Mouse (Mus musculus): Measurements from ENCODE around the gene Rpl34.

DNA sequence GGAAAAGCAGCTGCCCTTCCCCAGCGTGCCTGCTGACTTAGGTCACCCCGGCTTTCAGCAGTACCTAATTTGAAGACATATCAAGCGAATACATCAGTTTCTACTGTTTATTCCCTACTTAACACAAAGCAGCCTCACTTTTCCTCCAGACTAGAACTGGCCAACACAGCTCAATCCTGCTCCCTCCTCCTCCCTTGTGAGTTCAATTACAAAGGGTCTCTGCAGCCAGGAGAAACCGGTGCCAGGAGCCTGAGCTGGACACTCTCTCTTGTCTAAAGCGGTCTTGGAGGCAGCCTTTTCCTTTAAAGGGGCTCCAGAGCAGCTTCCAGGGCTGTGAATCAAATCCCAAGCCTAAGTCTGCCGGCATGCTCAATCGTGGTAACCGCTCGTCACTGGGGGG, 48.0 kb downstream of the Rpl34 start:
- TF ChIP-seq POLR2A (IDR thresholded peaks at IDR 0.05; ENCODE audit: borderline replicate concordance, low read depth, low read length) (no peak), CTCF (IDR thresholded peaks at IDR 0.05; ENCODE audit: low read depth, low read length) (no peak)

Data from bone marrow macrophage, adult 2 months (primary cell).